14 mouse cellular contexts compared by ENCODE assay signal in the genomic region with DNA sequence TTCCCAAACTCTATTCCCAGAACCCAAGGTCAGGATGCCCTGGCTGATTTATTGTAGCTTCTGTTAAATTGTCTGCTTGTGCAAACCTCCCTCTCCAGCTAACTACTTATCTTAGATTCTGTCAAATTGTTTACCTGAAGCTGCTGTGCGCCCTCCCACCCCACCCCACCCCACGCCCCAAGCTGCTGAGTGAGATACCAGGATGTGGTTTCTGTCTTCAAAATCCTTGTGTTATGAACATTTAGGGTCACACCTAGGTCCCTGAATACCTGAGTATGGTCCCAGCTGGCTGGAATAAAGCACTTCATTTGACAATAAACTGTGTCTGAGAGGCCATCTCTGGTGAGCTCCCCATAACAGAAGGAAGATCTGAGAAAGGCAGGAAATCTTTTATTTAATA. TPM values are rescaled to one million over a fixed set of nuclear protein-coding genes. Genes with fewer than 3 reads are reported as not detected.
"Had no signal": no experiment of that assay in that cellular context is flagged by ENCODE, and none has a peak within 500 bp of the region (broad histone marks: within the 10 kb centered on the region; RNA-seq: fewer than 3 reads in every experiment).

No protein-coding gene starts in this region.

- H3K9ac ChIP-seq: limb, embryonic 12.5 days; liver, embryonic 13.5 days; liver, postnatal 0 days; lung, embryonic 15.5 days; midbrain, embryonic 12.5 days had no signal

- H3K9me3 ChIP-seq: limb, embryonic 12.5 days; liver, embryonic 13.5 days; lung, embryonic 15.5 days; midbrain, embryonic 12.5 days had no signal

- H3K4me1 ChIP-seq: limb, embryonic 12.5 days; lung, embryonic 15.5 days; midbrain, embryonic 12.5 days had no signal

- H3K4me2 ChIP-seq: limb, embryonic 12.5 days; liver, embryonic 13.5 days; lung, embryonic 15.5 days; midbrain, embryonic 12.5 days had no signal

- H3K27ac ChIP-seq: kidney, postnatal 0 days; limb, embryonic 12.5 days; liver, embryonic 13.5 days; lung, embryonic 15.5 days; midbrain, embryonic 12.5 days had no signal

- H3K4me3 ChIP-seq: limb, embryonic 12.5 days; liver, embryonic 13.5 days; lung, embryonic 15.5 days; midbrain, embryonic 12.5 days had no signal

- DNase-seq: kidney, adult 11 months; kidney, adult 9 months; kidney, postnatal 36 days; liver; liver, embryonic 13.5 days; liver, postnatal 0 days; right cerebral cortex, adult 18-20 months; right cerebral cortex, postnatal 25 days had no signal

- ATAC-seq: liver, postnatal 0 days; midbrain, embryonic 16.5 days had no signal

- H3K36me3 ChIP-seq: limb, embryonic 12.5 days; liver, embryonic 13.5 days; lung, embryonic 15.5 days; midbrain, embryonic 12.5 days had no signal

RNA-seq across cellular contexts. Expression of a gene that starts 30.1 kb away (rescaled TPM):
- total RNA-seq: megakaryocyte-erythroid progenitor cell, adult 5-6 weeks had no signal
